Mouse (Mus musculus): ENCODE results near the gene Aox2. TPM values are rescaled to one million over a fixed set of nuclear protein-coding genes. Genes with fewer than 3 reads are reported as not detected.

Gene Aox2
- polyA plus RNA-seq, 1 experiment = 0.01 TPM

DNA sequence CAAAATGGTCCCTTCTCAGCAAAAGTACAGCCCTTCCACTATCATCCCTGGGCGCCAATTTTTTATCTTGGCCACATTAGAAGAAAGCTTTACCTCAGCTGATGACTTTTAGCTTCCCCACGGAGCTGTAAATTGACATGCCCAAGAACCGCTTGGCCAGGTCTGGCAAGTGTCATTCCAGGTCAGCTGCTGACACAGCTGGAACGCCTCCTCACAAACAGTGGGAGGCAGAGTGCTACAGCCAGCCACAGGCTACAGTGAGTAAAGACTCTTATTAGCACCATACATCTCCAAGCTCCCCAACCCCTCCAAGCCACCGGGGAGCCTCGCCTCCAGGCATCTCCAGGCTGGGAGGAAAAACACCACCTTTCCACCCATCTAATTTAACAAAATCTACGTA, 63.5 kb downstream of the Aox2 start:
- TF ChIP-seq POLR2A (IDR thresholded peaks at IDR 0.05; ENCODE audit: low read depth, low read length) (no peak), CTCF (IDR thresholded peaks at IDR 0.05; ENCODE audit: extremely low read depth, insufficient read length, insufficient replicate concordance, low read depth, low read length) (no peak)
- Histone ChIP-seq H3K36me3 (ENCODE audit: control insufficient read depth, insufficient read depth, low read length) (no peaks in the 10 kb centered on the region), H3K4me3 (ENCODE audit: low read depth, low read length) (no peak overlapping the region), H3K27me3 (ENCODE audit: control insufficient read depth, insufficient read depth, low read length) (no peaks in the 10 kb centered on the region), H3K27ac (ENCODE audit: insufficient read depth, low read depth, low read length) (no peak overlapping the region), H3K4me1 (ENCODE audit: control insufficient read depth, insufficient read depth, insufficient read length, low read length) (peaks cover 11% of the 10 kb centered on the region)
- 38% methylated on average over 7 of the region's 7 CpGs for WGBS

DNA sequence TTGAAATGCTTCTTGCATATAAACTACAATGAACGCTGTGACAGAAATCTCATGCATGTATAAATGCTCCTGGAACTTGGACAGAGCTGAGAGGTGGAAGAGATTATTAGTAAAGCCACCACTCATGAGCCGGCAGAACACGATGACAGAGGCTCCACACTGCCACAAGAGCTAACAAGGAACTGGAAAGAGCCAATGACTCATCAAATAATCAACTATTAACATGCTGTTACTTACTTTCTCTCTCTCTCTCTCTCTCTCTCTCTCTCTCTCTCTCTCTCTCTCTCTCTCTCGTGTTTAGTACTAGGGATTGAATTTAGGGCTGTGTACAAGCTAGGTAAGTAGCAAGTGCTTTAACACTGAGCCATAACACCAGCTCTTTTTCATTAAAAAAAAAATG, 65.7 kb downstream of the Aox2 start:
- Histone ChIP-seq H3K27ac (ENCODE audit: insufficient read depth, low read depth, low read length) (no peak overlapping the region), H3K4me1 (ENCODE audit: control insufficient read depth, insufficient read depth, insufficient read length, low read length) (peaks cover 11% of the 10 kb centered on the region), H3K36me3 (ENCODE audit: control insufficient read depth, insufficient read depth, low read length) (no peaks in the 10 kb centered on the region), H3K4me3 (ENCODE audit: low read depth, low read length) (no peak overlapping the region), H3K27me3 (ENCODE audit: control insufficient read depth, insufficient read depth, low read length) (no peaks in the 10 kb centered on the region)
- WGBS = 27% methylated on average over 4 of the region's 4 CpGs
- TF ChIP-seq CTCF (IDR thresholded peaks at IDR 0.05; ENCODE audit: extremely low read depth, insufficient read length, insufficient replicate concordance, low read depth, low read length) (no peak), POLR2A (IDR thresholded peaks at IDR 0.05; ENCODE audit: low read depth, low read length) (no peak)

DNA sequence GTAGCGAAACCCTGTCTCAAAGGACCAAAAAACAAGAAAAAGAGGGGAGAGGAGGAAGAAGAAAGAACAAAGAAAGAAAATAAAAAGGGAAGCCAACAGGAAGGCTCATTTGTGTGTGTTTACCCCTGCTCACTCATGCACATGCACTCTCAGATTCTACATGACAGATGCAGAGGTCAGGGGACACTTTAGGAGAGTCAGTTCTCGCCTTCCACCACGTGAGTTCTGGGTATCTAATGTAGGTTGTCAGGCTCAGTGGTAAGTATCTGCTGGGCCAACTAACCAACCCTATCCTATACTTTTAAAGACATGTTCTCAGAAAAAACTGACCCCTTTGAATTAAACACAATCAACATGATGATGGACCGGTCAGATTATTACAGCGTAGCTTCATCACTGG, 66.4 kb downstream of the Aox2 start:
- H3K27ac ChIP-seq (ENCODE audit: insufficient read depth, low read depth, low read length) = no peak overlapping the region
- WGBS = 83% methylated on average over 5 of the region's 5 CpGs
- no peaks in the 10 kb centered on the region for H3K36me3 ChIP-seq (ENCODE audit: control insufficient read depth, insufficient read depth, low read length)
- TF ChIP-seq CTCF (IDR thresholded peaks at IDR 0.05; ENCODE audit: extremely low read depth, insufficient read length, insufficient replicate concordance, low read depth, low read length) (no peak), POLR2A (IDR thresholded peaks at IDR 0.05; ENCODE audit: low read depth, low read length) (no peak)
- H3K4me1 ChIP-seq (ENCODE audit: control insufficient read depth, insufficient read depth, insufficient read length, low read length) = peaks cover 11% of the 10 kb centered on the region
- H3K4me3 ChIP-seq (ENCODE audit: low read depth, low read length) = no peak overlapping the region
- H3K27me3 ChIP-seq (ENCODE audit: control insufficient read depth, insufficient read depth, low read length) = no peaks in the 10 kb centered on the region

DNA sequence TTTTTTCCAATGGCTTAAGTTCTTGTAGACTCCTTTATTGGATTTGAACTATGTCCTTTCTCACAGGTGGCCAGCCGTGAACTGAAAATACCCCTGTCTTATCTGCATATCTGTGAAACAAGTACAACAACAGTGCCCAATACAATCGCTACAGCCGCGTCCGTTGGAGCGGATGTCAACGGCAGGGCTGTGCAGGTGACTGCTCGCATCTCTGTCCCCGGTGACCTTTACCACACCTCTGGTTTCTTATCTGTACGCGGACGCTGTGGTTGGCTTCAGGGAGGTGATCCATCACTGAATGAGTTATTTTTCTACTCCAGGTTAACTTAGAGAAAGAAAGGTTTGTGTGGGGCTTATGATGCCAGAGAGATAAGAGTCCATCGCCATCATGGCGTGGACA, 68.0 kb downstream of the Aox2 start:
- no peak overlapping the region for H3K4me3 ChIP-seq (ENCODE audit: low read depth, low read length)

DNA sequence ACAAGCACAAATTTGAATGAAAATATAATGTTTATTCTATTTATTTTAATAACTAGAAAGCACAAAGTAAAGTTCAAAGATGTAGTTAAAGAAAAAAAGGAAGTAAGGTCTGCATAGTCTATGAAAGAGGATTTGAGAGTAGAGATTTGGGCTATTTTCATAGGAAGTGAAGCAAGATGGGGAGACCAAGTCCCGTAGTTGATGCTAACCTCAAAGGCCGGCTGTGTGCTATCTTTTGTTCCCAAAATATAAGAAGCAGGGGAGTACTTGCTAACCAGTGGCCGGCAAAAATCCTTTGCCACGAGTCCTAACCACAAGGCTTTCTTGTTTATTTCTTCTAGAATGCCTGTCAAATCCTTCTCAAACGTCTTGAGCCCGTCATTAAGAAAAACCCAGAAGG, 70.6 kb downstream of the Aox2 start:
- H3K36me3 ChIP-seq (ENCODE audit: control insufficient read depth, insufficient read depth, low read length) = no peaks in the 10 kb centered on the region
- no peak overlapping the region for H3K4me3 ChIP-seq (ENCODE audit: low read depth, low read length)
- TF ChIP-seq CTCF (IDR thresholded peaks at IDR 0.05; ENCODE audit: extremely low read depth, insufficient read length, insufficient replicate concordance, low read depth, low read length) = no peak
- no peak for TF ChIP-seq POLR2A (IDR thresholded peaks at IDR 0.05; ENCODE audit: low read depth, low read length)
- H3K27me3 ChIP-seq (ENCODE audit: control insufficient read depth, insufficient read depth, low read length) = no peaks in the 10 kb centered on the region
- 78% methylated on average over 6 of the region's 6 CpGs for WGBS
- H3K27ac ChIP-seq (ENCODE audit: insufficient read depth, low read depth, low read length) = no peak overlapping the region
- peaks cover 16% of the 10 kb centered on the region for H3K4me1 ChIP-seq (ENCODE audit: control insufficient read depth, insufficient read depth, insufficient read length, low read length)

More for the DNA sequence above, 68.0 kb downstream of the Aox2 start:
- 26% methylated on average over 14 of the region's 14 CpGs for WGBS
- Histone ChIP-seq H3K4me1 (ENCODE audit: control insufficient read depth, insufficient read depth, insufficient read length, low read length) (peaks cover 11% of the 10 kb centered on the region), H3K27me3 (ENCODE audit: control insufficient read depth, insufficient read depth, low read length) (no peaks in the 10 kb centered on the region), H3K27ac (ENCODE audit: insufficient read depth, low read depth, low read length) (no peak overlapping the region), H3K36me3 (ENCODE audit: control insufficient read depth, insufficient read depth, low read length) (no peaks in the 10 kb centered on the region)
- TF ChIP-seq CTCF (IDR thresholded peaks at IDR 0.05; ENCODE audit: extremely low read depth, insufficient read length, insufficient replicate concordance, low read depth, low read length) (no peak), POLR2A (IDR thresholded peaks at IDR 0.05; ENCODE audit: low read depth, low read length) (no peak)

DNA sequence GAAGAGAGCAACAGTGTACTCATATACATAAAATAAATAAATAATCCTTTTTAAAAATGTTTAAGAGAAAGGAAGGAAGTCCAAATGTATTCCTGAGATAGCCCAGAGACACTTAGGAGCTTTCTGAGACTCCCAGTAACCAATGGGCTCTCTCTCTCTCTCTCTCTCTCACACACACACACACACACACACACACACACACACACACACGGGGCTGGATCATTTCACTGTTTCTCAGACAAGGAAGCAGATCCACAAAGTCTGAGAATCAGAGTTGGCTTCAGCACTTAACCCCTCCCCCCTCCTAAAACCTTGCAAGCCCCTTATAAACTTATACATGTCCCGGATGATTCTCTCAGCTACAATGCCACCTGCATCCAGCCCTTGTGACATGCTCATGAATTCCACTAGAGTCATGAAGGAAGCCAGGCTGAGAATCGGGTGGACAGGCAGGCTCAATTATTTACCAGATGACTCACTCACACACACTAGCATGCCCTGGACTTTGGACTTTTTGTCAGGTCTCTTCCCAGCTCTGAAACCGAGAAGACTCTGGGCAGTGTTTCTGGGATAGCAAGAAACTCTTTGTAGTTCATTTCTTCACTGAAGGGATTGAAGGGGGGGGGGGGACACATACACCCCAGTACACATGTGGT, 75.2 kb downstream of the Aox2 start:
- no peak for TF ChIP-seq POLR2A (IDR thresholded peaks at IDR 0.05; ENCODE audit: low read depth, low read length)
- TF ChIP-seq CTCF (IDR thresholded peaks at IDR 0.05; ENCODE audit: extremely low read depth, insufficient read length, insufficient replicate concordance, low read depth, low read length) = no peak

DNA sequence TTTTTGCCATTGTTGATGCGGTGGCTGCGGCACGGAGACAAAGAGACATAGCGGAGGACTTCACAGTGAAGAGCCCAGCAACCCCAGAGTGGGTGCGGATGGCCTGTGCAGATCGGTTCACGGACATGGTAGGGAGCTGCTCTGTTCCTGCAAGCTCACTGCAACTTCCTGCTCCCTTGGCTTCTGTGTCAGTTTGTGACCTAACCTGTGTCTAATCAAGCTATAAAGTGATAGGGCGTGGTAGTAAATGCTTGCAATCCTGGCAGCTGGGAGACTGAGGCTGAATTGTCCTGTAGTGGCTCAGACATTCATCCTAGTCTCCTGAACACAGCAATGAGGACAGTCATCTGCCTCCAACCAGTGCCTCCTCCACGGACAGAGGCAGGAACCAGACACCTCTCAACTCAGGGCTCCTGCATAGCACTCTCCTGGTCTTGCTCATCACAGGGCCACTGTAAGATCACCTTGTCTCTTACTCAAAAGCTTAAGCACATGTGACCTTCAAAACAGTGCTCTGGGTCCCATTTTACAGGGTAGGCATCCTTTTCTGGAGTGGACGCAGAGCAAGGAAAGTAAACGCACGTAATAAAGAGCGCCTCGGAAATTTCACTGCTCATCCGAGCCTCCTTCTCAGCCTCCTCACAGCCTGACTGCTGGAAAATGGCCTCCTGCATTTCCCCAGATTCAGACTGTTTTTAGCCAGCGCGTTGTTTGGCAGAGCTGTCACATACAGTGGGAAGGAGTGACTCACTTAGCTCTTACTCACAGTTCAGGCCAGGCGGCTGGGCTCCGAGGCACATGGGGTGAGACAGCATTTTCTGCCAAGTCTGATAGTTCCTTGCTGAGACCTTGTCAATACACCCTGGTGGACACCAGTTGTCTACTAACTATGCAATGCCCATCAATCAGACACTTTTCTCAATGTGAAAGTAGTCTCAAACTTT, 81.1 kb downstream of the Aox2 start:
- Histone ChIP-seq H3K27me3 (ENCODE audit: control insufficient read depth, insufficient read depth, low read length) (no peaks in the 10 kb centered on the region), H3K4me3 (ENCODE audit: low read depth, low read length) (no peak overlapping the region), H3K4me1 (ENCODE audit: control insufficient read depth, insufficient read depth, insufficient read length, low read length) (peaks cover 23% of the 10 kb centered on the region; the same call in 1 of the 2 replicates), H3K27ac (ENCODE audit: insufficient read depth, low read depth, low read length) (peak overlapping the region; percentile 89), H3K36me3 (ENCODE audit: control insufficient read depth, insufficient read depth, low read length) (no peaks in the 10 kb centered on the region)
- TF ChIP-seq CTCF (IDR thresholded peaks at IDR 0.05; ENCODE audit: extremely low read depth, insufficient read length, insufficient replicate concordance, low read depth, low read length) (no peak), POLR2A (IDR thresholded peaks at IDR 0.05; ENCODE audit: low read depth, low read length) (peak; percentile 34; the same call in 1 of the 2 replicates)
- 30% methylated on average over 19 of the region's 19 CpGs for whole genome bisulfite sequencing

More for the DNA sequence above, 75.2 kb downstream of the Aox2 start:
- WGBS = 12% methylated on average over 4 of the region's 4 CpGs
- peaks cover 17% of the 10 kb centered on the region for H3K4me1 ChIP-seq (ENCODE audit: control insufficient read depth, insufficient read depth, insufficient read length, low read length)
- H3K4me3 ChIP-seq (ENCODE audit: low read depth, low read length) = no peak overlapping the region
- no peaks in the 10 kb centered on the region for H3K27me3 ChIP-seq (ENCODE audit: control insufficient read depth, insufficient read depth, low read length)
- no peaks in the 10 kb centered on the region for H3K36me3 ChIP-seq (ENCODE audit: control insufficient read depth, insufficient read depth, low read length)
- peak overlapping the region; percentile 80 for H3K27ac ChIP-seq (ENCODE audit: insufficient read depth, low read depth, low read length)
